In the genomic region with DNA sequence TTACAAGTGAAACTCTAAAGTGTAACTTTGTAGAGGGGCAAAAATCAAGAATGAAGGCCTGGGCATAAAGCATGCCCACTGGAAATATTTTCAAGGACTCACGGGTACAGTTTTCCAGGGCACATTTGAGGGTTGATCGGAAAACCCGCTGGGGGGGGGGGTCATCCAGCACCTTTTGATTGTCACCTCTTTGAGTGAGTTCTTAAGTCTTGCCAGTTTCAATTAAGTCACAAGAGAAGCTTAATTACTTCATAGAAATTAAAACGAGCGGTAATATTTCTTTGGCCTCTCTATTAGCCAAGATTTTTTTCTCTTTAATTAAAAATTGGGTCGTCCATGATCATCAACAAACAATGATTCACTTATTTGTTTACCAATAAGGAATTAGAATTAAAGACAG, we compare ENCODE assay signal across 8 mouse cellular contexts.
DNase-seq lines count a peak whose midpoint lies in the region; ATAC-seq and TF ChIP-seq lines count a peak whose summit lies in the region.

No protein-coding gene starts in this region.

- H3K4me1 ChIP-seq in heart, embryonic 13.5 days = peaks cover 43% of the 10 kb centered on the region
- peaks cover 23 to 83% of the 10 kb centered on the region in 2 experiments for H3K4me1 ChIP-seq in CH12.LX (ENCODE audit: control insufficient read depth in 1 of 2, insufficient read depth in 2 of 2)
- H3K4me1 ChIP-seq in forebrain, embryonic 12.5 days = peaks cover 90% of the 10 kb centered on the region
- H3K4me1 ChIP-seq in limb, embryonic 15.5 days = peaks cover 39% of the 10 kb centered on the region

- in situ Hi-C loops in CH12.LX (cut with MboI; ENCODE audit: low pct_ligation_motif_present, low pct_unique_long_range_greater_than_20kb, low sequenced_read_pairs) = no loop called here

- TF ChIP-seq CTCF in CH12.LX (conservative IDR thresholded peaks at IDR 0.05 in 1 of 2, IDR thresholded peaks at IDR 0.05 in 1 of 2; ENCODE audit: low read depth in 2 of 2, low read length in 2 of 2) = no peak

- H3K36me3 ChIP-seq in heart, embryonic 13.5 days = no peaks in the 10 kb centered on the region
- H3K36me3 ChIP-seq in CH12.LX (replicated peaks in 1 of 2; ENCODE audit: control insufficient read depth in 1 of 2, insufficient read depth in 1 of 2, low read length in 1 of 2) = peaks cover 2 to 10% of the 10 kb centered on the region in 2 experiments
- H3K36me3 ChIP-seq in forebrain, embryonic 12.5 days (replicated peaks) = no peaks in the 10 kb centered on the region
- no peaks in the 10 kb centered on the region for H3K36me3 ChIP-seq in limb, embryonic 15.5 days

- H3K27ac ChIP-seq in heart, embryonic 13.5 days (replicated peaks) = peak overlapping the region; percentile 50; the same call in 1 of the 2 replicates
- no peak overlapping the region for H3K27ac ChIP-seq in CH12.LX (ENCODE audit: insufficient read depth, low read depth)
- H3K27ac ChIP-seq in forebrain, embryonic 12.5 days = peak overlapping the region; percentile 91
- peak overlapping the region; percentile 57; the same call in 1 of the 2 replicates for H3K27ac ChIP-seq in limb, embryonic 15.5 days

- H3K4me2 ChIP-seq in heart, embryonic 13.5 days = peak overlapping the region; percentile 65
- peak overlapping the region; percentile 97 for H3K4me2 ChIP-seq in CH12.LX (ENCODE audit: insufficient read depth, low read depth, poor library complexity, severe bottlenecking)
- H3K4me2 ChIP-seq in forebrain, embryonic 12.5 days = peak overlapping the region; percentile 44
- no peak overlapping the region for H3K4me2 ChIP-seq in limb, embryonic 15.5 days

- no peak for TF ChIP-seq POLR2A in CH12.LX (IDR thresholded peaks at IDR 0.05; ENCODE audit: low read depth, low read length)

- TF ChIP-seq RAD21 in CH12.LX (IDR thresholded peaks at IDR 0.05; ENCODE audit: low read depth, low read length) = no peak

- DNase-seq in heart, adult 9 months (ENCODE audit: low spot score in 2 of 2) = no peak
- no peak for DNase-seq in CH12.LX (ENCODE audit: extremely low read depth)
- no peak for DNase-seq in adipocyte (ENCODE audit: low spot score)
- no peak for DNase-seq in adrenal gland, adult 18-20 months (ENCODE audit: low spot score in 2 of 2)
- DNase-seq in Muller cell, postnatal 12 days (ENCODE audit: inconsistent ontology term) = no peak

- no peaks in the 10 kb centered on the region for H3K9me3 ChIP-seq in heart, embryonic 13.5 days
- H3K9me3 ChIP-seq in CH12.LX (replicated peaks; ENCODE audit: low read length) = no peaks in the 10 kb centered on the region
- H3K9me3 ChIP-seq in forebrain, embryonic 12.5 days = no peaks in the 10 kb centered on the region
- H3K9me3 ChIP-seq in limb, embryonic 15.5 days = no peaks in the 10 kb centered on the region

- no peak for TF ChIP-seq EP300 in CH12.LX (IDR thresholded peaks at IDR 0.05; ENCODE audit: low read length)

- WGBS in heart, embryonic 13.5 days = 55% methylated on average over 6 of the region's 6 CpGs
- WGBS in forebrain, embryonic 12.5 days = 10% methylated on average over 6 of the region's 6 CpGs
- WGBS in limb, embryonic 15.5 days = 53% methylated on average over 6 of the region's 6 CpGs

- dilution Hi-C loops in CH12.LX (cut with MboI; ENCODE audit: extremely low pct_ligation_motif_present, extremely low pct_unique_long_range_greater_than_20kb, low sequenced_read_pairs) = no loop called here

- H3K4me3 ChIP-seq in heart, embryonic 13.5 days = 0 out of 2 replicates have a peak overlapping the region, but pooled peaks have one; percentile 11
- H3K4me3 ChIP-seq in CH12.LX (replicated peaks in 1 of 3; ENCODE audit: low read depth in 2 of 3, low read length in 2 of 3, poor library complexity in 1 of 3) = no peak overlapping the region
- no peak overlapping the region for H3K4me3 ChIP-seq in forebrain, embryonic 12.5 days (replicated peaks)
- H3K4me3 ChIP-seq in limb, embryonic 15.5 days = no peak overlapping the region

- H3K9ac ChIP-seq in heart, embryonic 13.5 days = peak overlapping the region; percentile 56
- 0 out of 2 replicates have a peak overlapping the region, but pooled peaks have one; percentile 31 for H3K9ac ChIP-seq in CH12.LX (ENCODE audit: insufficient read depth, low read depth)
- no peak overlapping the region for H3K9ac ChIP-seq in forebrain, embryonic 12.5 days
- H3K9ac ChIP-seq in limb, embryonic 15.5 days = no peak overlapping the region

- no peaks in the 10 kb centered on the region for H3K79me2 ChIP-seq in CH12.LX (replicated peaks; ENCODE audit: control insufficient read depth, extremely low read depth, insufficient read depth, poor library complexity, severe bottlenecking)

- ATAC-seq in heart, embryonic 13.5 days (ENCODE audit: extremely low read depth, insufficient number of reproducible peaks, low FRiP score, low TSS enrichment) = no peak
- no peak for ATAC-seq in forebrain, embryonic 12.5 days (ENCODE audit: low FRiP score)
- no peak for ATAC-seq in limb, embryonic 15.5 days (ENCODE audit: insufficient number of reproducible peaks, low FRiP score, low TSS enrichment, low read depth)

- peaks cover 4% of the 10 kb centered on the region; the same call in 1 of the 2 replicates for H3K27me3 ChIP-seq in heart, embryonic 13.5 days (replicated peaks)
- H3K27me3 ChIP-seq in CH12.LX (replicated peaks) = no peaks in the 10 kb centered on the region
- peaks cover 3% of the 10 kb centered on the region; the same call in 1 of the 2 replicates for H3K27me3 ChIP-seq in forebrain, embryonic 12.5 days
- H3K27me3 ChIP-seq in limb, embryonic 15.5 days = no peaks in the 10 kb centered on the region

TF ChIP-seq in CH12.LX, 34 proteins besides CTCF, POLR2A, EP300 and RAD21:
- TF ChIP-seq KAT2A (IDR thresholded peaks at IDR 0.05; ENCODE audit: insufficient replicate concordance, low read length) = no peak

Comparison
In these comparisons a context has a peak if more than half of its experiments do, and no peak if none do; other contexts are left out.
1. H3K9ac ChIP-seq: peak in heart, embryonic 13.5 days (single experiment) and CH12.LX (single experiment); none in forebrain, embryonic 12.5 days (single experiment) and limb, embryonic 15.5 days (single experiment).